Mouse (Mus musculus): Measurements from ENCODE around the gene E130208F15Rik. TPM values are rescaled to one million over a fixed set of nuclear protein-coding genes. Genes with fewer than 3 reads are reported as not detected.

Gene E130208F15Rik
- polyA plus RNA-seq, 1 experiment from 2014 or later, result not detected

DNA sequence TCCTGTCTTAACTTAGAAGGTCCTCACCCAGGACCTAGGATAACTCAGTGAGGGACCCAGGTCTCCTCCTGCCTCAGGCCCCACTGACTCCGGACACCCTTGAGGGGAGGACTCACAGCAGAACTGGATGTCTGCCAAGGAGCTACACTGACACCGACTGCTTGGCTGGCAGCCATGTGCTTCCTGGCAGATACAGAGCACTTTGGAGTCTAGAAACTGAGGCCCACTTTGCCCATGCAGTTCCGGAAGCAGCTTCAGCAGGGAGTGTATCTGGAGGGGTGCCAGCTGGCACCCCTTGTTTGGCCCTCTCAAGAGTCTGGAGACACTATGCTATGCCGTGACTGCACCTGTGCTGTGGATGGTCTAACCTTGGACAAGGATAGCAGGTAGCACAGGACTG is 11.9 kb downstream of the E130208F15Rik start:
- 3% methylated on average over 4 of the region's 4 CpGs for WGBS
- ATAC-seq (ENCODE audit: low FRiP score, low TSS enrichment), result no peak

DNA sequence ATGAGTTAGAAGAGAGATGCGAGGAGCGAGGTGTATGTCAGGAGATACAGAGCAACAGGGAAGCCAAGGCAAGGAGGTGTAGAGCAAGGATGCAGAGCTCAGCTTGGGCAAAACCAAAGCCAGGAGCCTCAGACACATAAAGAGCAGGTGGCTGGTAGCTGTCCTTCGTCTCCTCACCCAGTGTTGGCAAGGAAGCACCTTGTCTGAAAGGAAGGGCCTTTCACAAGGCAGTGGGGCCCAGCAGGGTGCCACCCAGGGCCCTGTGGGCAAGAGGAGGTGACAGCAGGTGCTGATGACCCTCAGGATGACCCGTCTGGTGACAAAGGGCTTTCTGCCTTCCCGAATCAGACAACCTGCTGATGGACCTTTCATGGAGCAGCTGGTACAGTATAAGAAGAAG is 13.0 kb downstream of the E130208F15Rik start:
- H3K4me3 ChIP-seq (ENCODE audit: low read depth, low read length), result no peak overlapping the region
- H3K36me3 ChIP-seq (ENCODE audit: control insufficient read depth, insufficient read depth, low read length), result no peaks in the 10 kb centered on the region
- 0 out of 2 replicates have a peak, but pooled peaks cover 3% of the 10 kb centered on the region for H3K27me3 ChIP-seq (ENCODE audit: control insufficient read depth, insufficient read depth, low read length)
- H3K27ac ChIP-seq (replicated peaks), result no peak overlapping the region
- ATAC-seq (ENCODE audit: low FRiP score, low TSS enrichment), result no peak
- H3K9ac ChIP-seq (ENCODE audit: low read length), result no peak overlapping the region
- 61% methylated on average over 5 of the region's 5 CpGs for WGBS
- no peak for TF ChIP-seq CTCF (IDR thresholded peaks at IDR 0.05; ENCODE audit: low read depth)
- no peak for TF ChIP-seq EP300 (optimal IDR thresholded peaks at IDR 0.05)
- no peaks in the 10 kb centered on the region for H3K4me1 ChIP-seq (replicated peaks; ENCODE audit: control insufficient read depth, insufficient read depth)
- no peak for DNase-seq (ENCODE audit: low spot score)
- H3K4me2 ChIP-seq (replicated peaks; ENCODE audit: low read depth), result no peak overlapping the region
- no peaks in the 10 kb centered on the region for H3K9me3 ChIP-seq (ENCODE audit: control insufficient read depth, low read length)

More for the DNA sequence above, 11.9 kb downstream of the E130208F15Rik start:
- 0 out of 2 replicates have a peak, but pooled peaks cover 3% of the 10 kb centered on the region for H3K27me3 ChIP-seq (ENCODE audit: control insufficient read depth, insufficient read depth, low read length)
- H3K36me3 ChIP-seq (ENCODE audit: control insufficient read depth, insufficient read depth, low read length), result no peaks in the 10 kb centered on the region
- H3K4me2 ChIP-seq (replicated peaks; ENCODE audit: low read depth), result no peak overlapping the region
- H3K9ac ChIP-seq (ENCODE audit: low read length), result no peak overlapping the region
- no peak overlapping the region for H3K4me3 ChIP-seq (ENCODE audit: low read depth, low read length)
- no peaks in the 10 kb centered on the region for H3K4me1 ChIP-seq (replicated peaks; ENCODE audit: control insufficient read depth, insufficient read depth)
- H3K27ac ChIP-seq (replicated peaks), result no peak overlapping the region
- H3K9me3 ChIP-seq (ENCODE audit: control insufficient read depth, low read length), result no peaks in the 10 kb centered on the region
- peak; percentile 40 for DNase-seq (ENCODE audit: low spot score)
- TF ChIP-seq EP300 (optimal IDR thresholded peaks at IDR 0.05) (no peak), CTCF (IDR thresholded peaks at IDR 0.05; ENCODE audit: low read depth) (no peak)

DNA sequence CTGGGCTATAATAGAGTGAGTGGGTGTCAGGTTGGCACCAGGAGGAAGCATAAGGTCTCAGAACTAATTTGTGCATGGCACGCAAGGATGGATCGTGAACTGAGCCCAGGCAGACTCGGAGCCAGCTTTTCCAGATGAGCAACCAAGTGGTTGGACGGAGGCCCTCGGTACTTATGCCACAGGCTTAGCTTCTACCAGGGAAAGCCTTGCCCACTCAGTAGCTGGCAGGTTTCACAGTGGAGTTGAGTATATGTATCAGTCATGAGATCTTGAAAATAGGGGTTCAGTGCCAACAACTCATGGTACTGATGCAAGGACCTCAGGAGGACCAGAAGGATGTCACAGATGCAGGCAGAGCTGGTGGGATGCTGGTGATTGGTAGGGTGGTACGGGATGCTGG is 14.1 kb downstream of the E130208F15Rik start:
- ATAC-seq (ENCODE audit: low FRiP score, low TSS enrichment), result no peak
- WGBS, result 70% methylated on average over 6 of the region's 6 CpGs
- TF ChIP-seq CTCF (IDR thresholded peaks at IDR 0.05; ENCODE audit: low read depth) (no peak), EP300 (optimal IDR thresholded peaks at IDR 0.05) (no peak)

DNA sequence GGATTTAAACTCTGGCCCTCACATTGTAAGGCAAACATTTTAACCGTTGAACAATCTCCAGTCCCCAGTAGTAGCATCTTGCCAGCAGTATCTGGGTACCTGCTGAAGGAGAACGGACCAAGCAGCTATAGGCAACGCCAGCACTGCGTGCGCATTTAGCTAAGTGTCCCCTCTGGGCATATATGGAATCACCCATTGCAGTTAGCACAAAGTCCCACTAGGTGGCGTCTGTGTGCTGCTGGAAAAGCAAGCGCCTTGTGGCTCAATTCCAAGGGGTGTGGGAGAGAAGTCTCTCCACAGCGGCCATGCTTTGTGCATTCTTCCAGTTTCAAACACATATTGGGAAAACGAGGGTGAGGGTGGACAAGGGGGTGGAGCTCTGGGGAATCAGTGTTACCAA is 14.8 kb downstream of the E130208F15Rik start:
- H3K4me1 ChIP-seq (replicated peaks; ENCODE audit: control insufficient read depth, insufficient read depth), result no peaks in the 10 kb centered on the region
- H3K36me3 ChIP-seq (ENCODE audit: control insufficient read depth, insufficient read depth, low read length), result no peaks in the 10 kb centered on the region
- no peaks in the 10 kb centered on the region for H3K9me3 ChIP-seq (ENCODE audit: control insufficient read depth, low read length)
- ATAC-seq (ENCODE audit: low FRiP score, low TSS enrichment), result peak; percentile 58; the same call in 1 of the 2 replicates
- no peak overlapping the region for H3K27ac ChIP-seq (replicated peaks)
- H3K4me2 ChIP-seq (replicated peaks; ENCODE audit: low read depth), result no peak overlapping the region
- no peak overlapping the region for H3K4me3 ChIP-seq (ENCODE audit: low read depth, low read length)
- TF ChIP-seq CTCF (IDR thresholded peaks at IDR 0.05; ENCODE audit: low read depth), result peak; percentile 97
- TF ChIP-seq EP300 (optimal IDR thresholded peaks at IDR 0.05), result no peak
- WGBS, result 2% methylated on average over 9 of the region's 9 CpGs
- DNase-seq (ENCODE audit: low spot score), result peak; percentile 92
- 0 out of 2 replicates have a peak, but pooled peaks cover 3% of the 10 kb centered on the region for H3K27me3 ChIP-seq (ENCODE audit: control insufficient read depth, insufficient read depth, low read length)
- no peak overlapping the region for H3K9ac ChIP-seq (ENCODE audit: low read length)

More for the DNA sequence above, 14.1 kb downstream of the E130208F15Rik start:
- no peak overlapping the region for H3K27ac ChIP-seq (replicated peaks)
- DNase-seq (ENCODE audit: low spot score), result no peak
- H3K4me2 ChIP-seq (replicated peaks; ENCODE audit: low read depth), result no peak overlapping the region
- H3K9me3 ChIP-seq (ENCODE audit: control insufficient read depth, low read length), result no peaks in the 10 kb centered on the region
- H3K4me1 ChIP-seq (replicated peaks; ENCODE audit: control insufficient read depth, insufficient read depth), result no peaks in the 10 kb centered on the region
- no peaks in the 10 kb centered on the region for H3K36me3 ChIP-seq (ENCODE audit: control insufficient read depth, insufficient read depth, low read length)
- H3K9ac ChIP-seq (ENCODE audit: low read length), result no peak overlapping the region
- 0 out of 2 replicates have a peak, but pooled peaks cover 3% of the 10 kb centered on the region for H3K27me3 ChIP-seq (ENCODE audit: control insufficient read depth, insufficient read depth, low read length)
- H3K4me3 ChIP-seq (ENCODE audit: low read depth, low read length), result no peak overlapping the region

DNA sequence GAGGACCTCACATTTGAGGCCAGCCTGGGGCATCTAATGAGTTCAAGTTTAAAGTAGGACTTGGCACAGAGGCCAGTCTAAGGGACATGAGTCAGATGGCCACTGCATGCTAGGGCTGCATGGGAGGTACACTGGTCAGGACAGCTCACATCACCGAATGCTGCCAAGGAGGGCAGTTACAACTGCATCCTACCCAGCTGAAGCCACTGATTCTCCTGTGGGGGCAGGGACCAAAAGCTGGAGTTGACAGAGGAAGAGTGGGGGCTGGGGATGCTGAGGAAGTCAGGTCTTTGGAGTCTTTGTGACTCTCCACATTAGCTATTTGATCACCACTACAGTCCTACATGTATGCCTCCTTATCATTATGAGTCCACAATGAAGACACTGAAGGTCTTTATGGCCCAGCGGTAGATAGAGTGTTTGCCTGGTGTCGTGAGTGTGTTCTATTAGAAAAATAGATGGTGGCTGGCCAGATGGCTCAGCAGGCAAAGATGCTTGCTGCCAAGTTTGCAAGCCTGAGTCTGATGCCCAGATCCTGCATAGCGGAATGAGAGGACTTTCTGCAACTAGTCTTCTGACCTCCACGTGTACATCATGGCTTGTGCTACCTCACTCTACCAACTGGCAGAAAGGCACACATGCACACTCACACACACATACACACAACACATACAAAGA is 18.0 kb downstream of the E130208F15Rik start:
- Histone ChIP-seq H3K27me3 (ENCODE audit: control insufficient read depth, insufficient read depth, low read length) (0 out of 2 replicates have a peak, but pooled peaks cover 3% of the 10 kb centered on the region), H3K4me3 (ENCODE audit: low read depth, low read length) (no peak overlapping the region), H3K27ac (replicated peaks) (no peak overlapping the region), H3K9ac (ENCODE audit: low read length) (no peak overlapping the region), H3K4me2 (replicated peaks; ENCODE audit: low read depth) (no peak overlapping the region), H3K4me1 (replicated peaks; ENCODE audit: control insufficient read depth, insufficient read depth) (no peaks in the 10 kb centered on the region), H3K9me3 (ENCODE audit: control insufficient read depth, low read length) (no peaks in the 10 kb centered on the region), H3K36me3 (ENCODE audit: control insufficient read depth, insufficient read depth, low read length) (no peaks in the 10 kb centered on the region)
- ATAC-seq (ENCODE audit: low FRiP score, low TSS enrichment), result no peak
- no peak for TF ChIP-seq CTCF (IDR thresholded peaks at IDR 0.05; ENCODE audit: low read depth)
- TF ChIP-seq EP300 (optimal IDR thresholded peaks at IDR 0.05), result no peak
- 65% methylated on average over 5 of the region's 5 CpGs for WGBS
- no peak for DNase-seq (ENCODE audit: low spot score)

DNA sequence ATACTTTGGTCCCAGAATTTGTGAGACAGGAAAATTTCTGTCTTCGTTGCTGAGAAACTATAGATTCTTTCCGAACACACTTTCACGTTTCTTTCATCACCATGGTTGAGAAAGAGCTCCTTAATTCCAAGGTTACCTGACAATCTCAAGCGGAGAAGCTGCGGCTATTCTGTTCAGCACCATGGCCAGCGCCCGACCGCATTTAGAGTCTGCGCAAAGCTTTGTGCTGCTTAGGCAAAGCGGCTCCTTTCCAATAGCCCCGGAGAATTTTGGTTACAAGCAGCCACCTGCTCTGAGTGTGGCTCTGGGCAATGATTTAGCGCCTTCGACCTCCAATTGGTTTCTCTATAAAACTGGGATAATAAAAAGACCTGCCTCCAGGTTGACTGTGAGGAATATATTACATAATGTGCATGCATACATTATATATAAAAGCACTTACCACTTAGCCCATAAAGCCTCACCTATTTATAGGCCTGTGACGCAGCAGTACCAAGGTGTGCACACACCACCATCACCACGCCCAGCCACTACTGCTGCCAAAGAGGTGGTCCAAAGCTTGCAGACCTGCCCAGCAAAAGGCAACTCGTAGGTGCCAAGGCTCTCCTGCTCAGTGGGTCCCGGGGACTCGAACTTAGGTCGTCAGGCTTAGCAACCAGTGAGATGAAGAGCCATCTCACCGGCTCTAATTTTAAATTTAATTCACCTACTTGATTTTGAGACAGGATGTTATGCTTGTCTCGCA is 25.3 kb downstream of the E130208F15Rik start:
- Histone ChIP-seq H3K27me3 (ENCODE audit: control insufficient read depth, insufficient read depth, low read length) (no peaks in the 10 kb centered on the region), H3K4me3 (ENCODE audit: low read depth, low read length) (no peak overlapping the region), H3K36me3 (ENCODE audit: control insufficient read depth, insufficient read depth, low read length) (no peaks in the 10 kb centered on the region), H3K4me1 (replicated peaks; ENCODE audit: control insufficient read depth, insufficient read depth) (no peaks in the 10 kb centered on the region), H3K9ac (ENCODE audit: low read length) (no peak overlapping the region), H3K4me2 (replicated peaks; ENCODE audit: low read depth) (no peak overlapping the region), H3K9me3 (ENCODE audit: control insufficient read depth, low read length) (no peaks in the 10 kb centered on the region), H3K27ac (replicated peaks) (no peak overlapping the region)
- no peak for ATAC-seq (ENCODE audit: low FRiP score, low TSS enrichment)
- peak; percentile 83 for DNase-seq (ENCODE audit: low spot score)
- no peak for TF ChIP-seq CTCF (IDR thresholded peaks at IDR 0.05; ENCODE audit: low read depth)
- TF ChIP-seq EP300 (optimal IDR thresholded peaks at IDR 0.05), result no peak
- 25% methylated on average over 21 of the region's 21 CpGs for WGBS
